Mouse (Mus musculus) MEL (cell line): ENCODE data around the gene Erf. TPM values are rescaled to one million over a fixed set of nuclear protein-coding genes. Genes with fewer than 3 reads are reported as not detected.

Source experiments
- DNase-seq: peaks from one replicate; pipeline ENCODE4 v3.0.0; 2011; ENCODE audit warnings: low read depth, low spot score
- H3K27ac ChIP-seq: 2 replicates; pipeline ENCODE4 v1.5.1; 2012; ENCODE audit warnings: low read depth, mild to moderate bottlenecking, control low read depth, low read length, moderate library complexity; ENCODE audit not compliant: control insufficient read depth
- H3K27me3 ChIP-seq, 2 experiments: fragments of 150-350 bp in 1 of 2; sonication (generic) in 1 of 2; 2 replicates each; pipeline ENCODE4 v1.6.1; 2012; ENCODE audit warnings: low read length in 2 of 2, mild to moderate bottlenecking in 2 of 2, improper control_type of control experiment in 1 of 2, moderate library complexity in 1 of 2; ENCODE audit not compliant: insufficient read depth in 2 of 2, control insufficient read depth in 1 of 2
- H3K36me3 ChIP-seq, 2 experiments: 2 replicates each; pipeline ENCODE4 v1.6.1; 2012 to 2014; ENCODE audit warnings: low read length in 2 of 2, improper control_type of control experiment in 1 of 2, inconsistent platforms in 1 of 2, mild to moderate bottlenecking in 1 of 2; ENCODE audit not compliant: insufficient read depth in 2 of 2, control insufficient read depth in 1 of 2
- H3K4me1 ChIP-seq, 2 experiments: fragments of 150-350 bp in 1 of 2; sonication (generic) in 1 of 2; 2 replicates each; pipeline ENCODE4 v1.6.1; 2012; ENCODE audit warnings: low read length in 2 of 2, improper control_type of control experiment in 1 of 2, mild to moderate bottlenecking in 1 of 2; ENCODE audit not compliant: insufficient read depth in 2 of 2, control insufficient read depth in 1 of 2
- H3K4me3 ChIP-seq, 2 experiments: fragments of 150-350 bp in 1 of 2; sonication (generic) in 1 of 2; 2 replicates each; pipeline ENCODE4 v1.5.1; 2012; ENCODE audit warnings: low read depth in 2 of 2, low read length in 2 of 2, mild to moderate bottlenecking in 2 of 2, moderate library complexity in 2 of 2, control low read depth in 1 of 2, improper control_type of control experiment in 1 of 2; ENCODE audit not compliant: control insufficient read depth in 1 of 2, insufficient read depth in 1 of 2
- H3K79me2 ChIP-seq: 2 replicates; pipeline ENCODE4 v1.6.1; 2012; ENCODE audit warnings: mild to moderate bottlenecking, low read length, moderate library complexity; ENCODE audit not compliant: control insufficient read depth, poor library complexity, insufficient read depth
- H3K9ac ChIP-seq: 2 replicates; pipeline ENCODE4 v1.6.1; 2012; ENCODE audit warnings: low read depth, mild to moderate bottlenecking, control low read depth, low read length, moderate library complexity; ENCODE audit not compliant: control insufficient read depth, poor library complexity, severe bottlenecking
- H3K9me3 ChIP-seq: fragments of 150-350 bp; sonication (generic); replicated peaks from 2 replicates; pipeline ENCODE4 v1.6.1; 2012; ENCODE audit warnings: mild to moderate bottlenecking, low read length, improper control_type of control experiment, moderate library complexity; ENCODE audit not compliant: insufficient read depth
- BHLHE40 ChIP-seq: IDR thresholded peaks from 2 replicates; pipeline ENCODE4 v1.6.1; 2012; ENCODE audit warnings: low read depth, mild to moderate bottlenecking, inconsistent platforms, low read length, improper control_type of control experiment, borderline replicate concordance
- CHD1 ChIP-seq: IDR thresholded peaks from 2 replicates; pipeline ENCODE4 v1.6.1; 2012; ENCODE audit warnings: low read depth, mild to moderate bottlenecking, inconsistent platforms, low read length, improper control_type of control experiment
- CHD2 ChIP-seq: IDR thresholded peaks from 2 replicates; pipeline ENCODE4 v1.6.1; 2011; ENCODE audit warnings: low read length, improper control_type of control experiment
- CTCF ChIP-seq, 3 experiments: IDR thresholded peaks in 2 of 3; conservative IDR thresholded peaks in 1 of 3; 2 replicates each; pipeline ENCODE4 v1.5.1; 2011 to 2012; ENCODE audit warnings: low read length in 3 of 3, low read depth in 2 of 3, mild to moderate bottlenecking in 2 of 3, improper control_type of control experiment in 1 of 3, inconsistent platforms in 1 of 3, mixed read lengths in 1 of 3, moderate library complexity in 1 of 3; ENCODE audit not compliant: control insufficient read depth in 1 of 3, insufficient read depth in 1 of 3, poor library complexity in 1 of 3, severe bottlenecking in 1 of 3
- E2F4 ChIP-seq: IDR thresholded peaks from 2 replicates; pipeline ENCODE4 v1.6.1; 2011; ENCODE audit warnings: low read depth, low read length, improper control_type of control experiment, borderline replicate concordance
- ELF1 ChIP-seq: IDR thresholded peaks from 2 replicates; pipeline ENCODE4 v1.6.1; 2014; ENCODE audit warnings: low read depth, mild to moderate bottlenecking, inconsistent platforms, low read length, improper control_type of control experiment, moderate library complexity
- EP300 ChIP-seq, 2 experiments: IDR thresholded peaks; 2 replicates each; pipeline ENCODE4 v1.6.1; 2011; ENCODE audit warnings: improper control_type of control experiment in 2 of 2, low read length in 2 of 2, low read depth in 1 of 2, mild to moderate bottlenecking in 1 of 2
- ETS1 ChIP-seq: IDR thresholded peaks from 2 replicates; pipeline ENCODE4 v1.6.1; 2012; ENCODE audit warnings: low read depth, mild to moderate bottlenecking, inconsistent platforms, low read length, improper control_type of control experiment, moderate library complexity
- GABPA ChIP-seq: IDR thresholded peaks from 2 replicates; pipeline ENCODE4 v1.6.1; 2012; ENCODE audit warnings: low read depth, mild to moderate bottlenecking, inconsistent platforms, low read length, improper control_type of control experiment, moderate library complexity
- GATA1 ChIP-seq: IDR thresholded peaks from 2 replicates; pipeline ENCODE4 v1.6.1; 2011; ENCODE audit warnings: low read depth, low read length, improper control_type of control experiment
- HCFC1 ChIP-seq: IDR thresholded peaks from 2 replicates; pipeline ENCODE4 v1.6.1; 2012; ENCODE audit warnings: low read depth, mild to moderate bottlenecking, inconsistent platforms, low read length, improper control_type of control experiment, moderate library complexity
- JUND ChIP-seq: IDR thresholded peaks from 2 replicates; pipeline ENCODE4 v1.6.1; 2011; ENCODE audit warnings: low read depth, mild to moderate bottlenecking, improper control_type of control experiment, low read length
- MAFK ChIP-seq: IDR thresholded peaks from 2 replicates; pipeline ENCODE4 v1.6.1; 2011; ENCODE audit warnings: low read depth, mild to moderate bottlenecking, low read length, improper control_type of control experiment, borderline replicate concordance
- MAX ChIP-seq: IDR thresholded peaks from 2 replicates; pipeline ENCODE4 v1.6.1; 2011; ENCODE audit warnings: low read length, improper control_type of control experiment
- MAZ ChIP-seq: IDR thresholded peaks from 2 replicates; pipeline ENCODE4 v1.6.1; 2012; ENCODE audit warnings: low read depth, mild to moderate bottlenecking, inconsistent platforms, low read length, improper control_type of control experiment
- MEF2A ChIP-seq: IDR thresholded peaks from 2 replicates; pipeline ENCODE4 v1.6.1; 2014; ENCODE audit warnings: low read depth, mild to moderate bottlenecking, inconsistent platforms, low read length, improper control_type of control experiment; ENCODE audit not compliant: poor library complexity, insufficient replicate concordance, severe bottlenecking; ENCODE audit errors: extremely low read depth
- MXI1 ChIP-seq: IDR thresholded peaks from 2 replicates; pipeline ENCODE4 v1.6.1; 2011; ENCODE audit warnings: mild to moderate bottlenecking, low read depth, low read length, improper control_type of control experiment
- MYB ChIP-seq: IDR thresholded peaks from 2 replicates; pipeline ENCODE4 v1.6.1; 2011; ENCODE audit warnings: mild to moderate bottlenecking, low read depth, low read length, improper control_type of control experiment
- MYC ChIP-seq: IDR thresholded peaks from 2 replicates; pipeline ENCODE4 v1.6.1; 2011; ENCODE audit warnings: low read depth, mild to moderate bottlenecking, low read length, improper control_type of control experiment, moderate library complexity
- NELFE ChIP-seq: IDR thresholded peaks from 2 replicates; pipeline ENCODE4 v1.6.1; 2011; ENCODE audit warnings: low read depth, low read length, improper control_type of control experiment
- NRF1 ChIP-seq: IDR thresholded peaks from 2 replicates; pipeline ENCODE4 v1.6.1; 2014; ENCODE audit warnings: low read depth, mild to moderate bottlenecking, inconsistent platforms, low read length, improper control_type of control experiment, moderate library complexity; ENCODE audit not compliant: poor library complexity, insufficient read depth, severe bottlenecking
- POLR2A ChIP-seq, 2 experiments: IDR thresholded peaks; 2 replicates each; pipeline ENCODE4 v1.6.1; 2011 to 2012; ENCODE audit warnings: low read length in 2 of 2, mild to moderate bottlenecking in 2 of 2, control low read depth in 1 of 2, improper control_type of control experiment in 1 of 2, low read depth in 1 of 2, moderate library complexity in 1 of 2; ENCODE audit not compliant: control insufficient read depth in 1 of 2, insufficient read depth in 1 of 2, poor library complexity in 1 of 2
- POLR2AphosphoS2 ChIP-seq: IDR thresholded peaks from 2 replicates; pipeline ENCODE4 v1.6.1; 2011; ENCODE audit warnings: low read length, improper control_type of control experiment
- POLR2AphosphoS5 ChIP-seq: IDR thresholded peaks from 2 replicates; pipeline ENCODE4 v1.6.1; 2012; ENCODE audit warnings: low read depth, borderline replicate concordance, mild to moderate bottlenecking, inconsistent platforms, low read length, moderate library complexity, mixed read lengths
- RAD21 ChIP-seq: IDR thresholded peaks from 2 replicates; pipeline ENCODE4 v1.6.1; 2011; ENCODE audit warnings: mild to moderate bottlenecking, low read depth, low read length, improper control_type of control experiment
- RCOR1 ChIP-seq: IDR thresholded peaks from 2 replicates; pipeline ENCODE4 v1.6.1; 2012; ENCODE audit warnings: low read depth, mild to moderate bottlenecking, inconsistent platforms, low read length, improper control_type of control experiment
- SIN3A ChIP-seq: IDR thresholded peaks from 2 replicates; pipeline ENCODE4 v1.6.1; 2012; ENCODE audit warnings: low read length, improper control_type of control experiment, inconsistent platforms
- SMC3 ChIP-seq: IDR thresholded peaks from 2 replicates; pipeline ENCODE4 v1.6.1; 2011; ENCODE audit warnings: low read depth, low read length, improper control_type of control experiment
- TAL1 ChIP-seq: IDR thresholded peaks from 2 replicates; pipeline ENCODE4 v1.6.1; 2012; ENCODE audit warnings: mild to moderate bottlenecking, inconsistent platforms, low read length, moderate library complexity, mixed read lengths
- TBP ChIP-seq: IDR thresholded peaks from 2 replicates; pipeline ENCODE4 v1.8.0; 2011; ENCODE audit warnings: low read depth, low read length, improper control_type of control experiment
- TCF12 ChIP-seq: IDR thresholded peaks from 2 replicates; pipeline ENCODE4 v1.6.1; 2014; ENCODE audit warnings: low read depth, mild to moderate bottlenecking, inconsistent platforms, low read length, improper control_type of control experiment, moderate library complexity
- UBTF ChIP-seq: IDR thresholded peaks from 2 replicates; pipeline ENCODE4 v1.6.1; 2012; ENCODE audit warnings: low read depth, mild to moderate bottlenecking, inconsistent platforms, low read length, improper control_type of control experiment, moderate library complexity, borderline replicate concordance; ENCODE audit not compliant: insufficient read depth
- USF1 ChIP-seq: IDR thresholded peaks from 2 replicates; pipeline ENCODE4 v1.6.1; 2014; ENCODE audit warnings: low read depth, mild to moderate bottlenecking, inconsistent platforms, low read length, improper control_type of control experiment, moderate library complexity
- ZC3H11A ChIP-seq: IDR thresholded peaks from 2 replicates; pipeline ENCODE4 v1.6.1; 2012; ENCODE audit warnings: low read depth, mild to moderate bottlenecking, inconsistent platforms, low read length, improper control_type of control experiment
- ZKSCAN1 ChIP-seq: IDR thresholded peaks from 2 replicates; pipeline ENCODE4 v1.6.1; 2012; ENCODE audit warnings: low read depth, mild to moderate bottlenecking, inconsistent platforms, low read length, improper control_type of control experiment, moderate library complexity
- ZMIZ1 ChIP-seq: IDR thresholded peaks from 2 replicates; pipeline ENCODE4 v1.6.1; 2012; ENCODE audit warnings: low read depth, mild to moderate bottlenecking, inconsistent platforms, low read length, improper control_type of control experiment, moderate library complexity
- ZNF384 ChIP-seq: IDR thresholded peaks from 2 replicates; pipeline ENCODE4 v1.6.1; 2012; ENCODE audit warnings: low read depth, mild to moderate bottlenecking, inconsistent platforms, low read length, improper control_type of control experiment
- polyA plus RNA-seq, 2 experiments: library from polyadenylated mRNA; stranded (reverse) in 1 of 2; unstranded in 1 of 2; fragments of >175 nt in 1 of 2; fragments of >200 nt in 1 of 2; gene quantifications; 2 replicates each; pipeline versions ENCODE4 v1.2.1 to v1.2.4; 2012; ENCODE audit warnings: low replicate concordance in 2 of 2, low read depth in 1 of 2; ENCODE audit not compliant: insufficient read length in 2 of 2, insufficient read depth in 1 of 2, missing spikeins in 1 of 2
- total RNA-seq: library from RNA; depleted of rRNA; stranded (reverse); fragments of 300-350 nt; gene quantifications from 2 replicates; pipeline ENCODE4 v1.2.3, GENCODE M21; 2012

Gene Erf
- total and polyA plus RNA-seq, 3 experiments: 24.6 to 33.2 TPM; not detected in 1

DNA sequence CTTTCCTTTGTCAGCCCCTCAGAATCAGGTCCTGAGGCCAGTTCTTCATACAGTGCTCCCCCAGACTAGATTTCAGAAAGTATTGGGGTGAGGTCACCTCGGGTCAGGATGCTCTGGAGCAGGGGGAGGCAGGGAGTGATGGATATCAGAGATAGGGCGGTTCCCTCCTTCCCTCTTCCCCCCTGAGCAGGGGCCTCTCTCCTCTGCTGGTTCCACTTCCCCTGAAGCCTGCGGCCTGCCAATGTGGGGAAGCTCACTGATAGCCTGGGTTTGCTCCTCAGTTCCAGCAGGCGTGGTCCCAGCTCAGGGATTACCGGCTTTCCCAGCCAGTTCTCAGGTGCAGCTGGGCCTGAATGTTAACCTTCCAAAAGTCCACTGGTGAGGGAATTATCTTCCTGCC is 33.1 kb upstream of the Erf start:
- H3K4me1 ChIP-seq: peaks cover 9 to 26% of the 10 kb centered on the region in 2 experiments
- peak overlapping the region; percentile 85 to 91 for H3K4me3 ChIP-seq
- H3K79me2 ChIP-seq: peaks cover 32% of the 10 kb centered on the region
- H3K9me3 ChIP-seq: no peaks in the 10 kb centered on the region
- H3K27ac ChIP-seq: peak overlapping the region; percentile 86
- H3K36me3 ChIP-seq: peaks cover 21 to 22% of the 10 kb centered on the region in 2 experiments
- H3K9ac ChIP-seq: peak overlapping the region; percentile 80
- DNase-seq: peak; percentile 87
- H3K27me3 ChIP-seq: no peaks in the 10 kb centered on the region
- no peak for TF ChIP-seq MAFK
- TF ChIP-seq TAL1: peak; percentile 22; the same call in 1 of the 2 replicates
- TF ChIP-seq CTCF (IDR thresholded peaks at IDR 0.05 in 2 of 3, conservative IDR thresholded peaks at IDR 0.05 in 1 of 3; ENCODE audit: control insufficient read depth in 1 of 3, insufficient read depth in 1 of 3, low read depth in 2 of 3, low read length in 3 of 3, poor library complexity in 1 of 3, severe bottlenecking in 1 of 3): no peak
- 0 out of 2 replicates have a peak, but pooled peaks have one; percentile 34 for TF ChIP-seq JUND
- TF ChIP-seq ELF1: 0 out of 2 replicates have a peak, but pooled peaks have one; percentile 49
- TF ChIP-seq TCF12: peak; percentile 69; the same call in 1 of the 2 replicates
- no peak for TF ChIP-seq E2F4
- TF ChIP-seq UBTF: peak; percentile 90
- TF ChIP-seq MYB: no peak
- TF ChIP-seq RCOR1: peak; percentile 79
- no peak for TF ChIP-seq CHD1
- peak; percentile 89 for TF ChIP-seq SIN3A
- TF ChIP-seq RAD21: no peak
- no peak for TF ChIP-seq ZC3H11A
- TF ChIP-seq NELFE: peak; percentile 72
- TF ChIP-seq TBP: peak; percentile 79
- TF ChIP-seq MEF2A: 0 out of 2 replicates have a peak, but pooled peaks have one; percentile 38
- peak; percentile 9 to 67; a peak in 2 of 4 replicates for TF ChIP-seq POLR2A (IDR thresholded peaks at IDR 0.05; ENCODE audit: control insufficient read depth in 1 of 2, insufficient read depth in 1 of 2, low read depth in 1 of 2, low read length in 2 of 2, poor library complexity in 1 of 2)
- TF ChIP-seq POLR2AphosphoS2: peak; percentile 81
- no peak; the same call in 1 of the 2 replicates for TF ChIP-seq USF1
- TF ChIP-seq MXI1: peak; percentile 88
- TF ChIP-seq GABPA: no peak
- TF ChIP-seq MYC: peak; percentile 63; the same call in 1 of the 2 replicates
- no peak for TF ChIP-seq ZNF384
- peak; percentile 73 for TF ChIP-seq ETS1
- peak; percentile 90; the same call in 1 of the 2 replicates for TF ChIP-seq MAZ
- 0 out of 2 replicates have a peak, but pooled peaks have one; percentile 16 for TF ChIP-seq SMC3
- TF ChIP-seq NRF1: no peak
- TF ChIP-seq GATA1: peak; percentile 77
- no peak for TF ChIP-seq CHD2
- TF ChIP-seq MAX: peak; percentile 41; the same call in 1 of the 2 replicates
- TF ChIP-seq BHLHE40: no peak
- no peak for TF ChIP-seq ZKSCAN1
- peak; percentile 65 to 85 for TF ChIP-seq EP300 (IDR thresholded peaks at IDR 0.05; ENCODE audit: low read depth in 1 of 2, low read length in 2 of 2)
- peak; percentile 51 for TF ChIP-seq ZMIZ1
- TF ChIP-seq POLR2AphosphoS5: no peak
- TF ChIP-seq HCFC1: peak; percentile 62
